Mouse (Mus musculus) megakaryocyte, embryonic 14.5 days (primary cell): ENCODE results near the gene Polr2m. TPM values are rescaled to one million over a fixed set of nuclear protein-coding genes. Genes with fewer than 3 reads are reported as not detected.
"Not testable (repeated sequence)": the region's sequence is repeated elsewhere in the genome, so short reads cannot be mapped to it uniquely, and the experiment has no call there.

ENCODE experiments used
- H3K27me3 ChIP-seq: replicated peaks from 2 replicates; pipeline ENCODE3; 2012; ENCODE audit warnings: inconsistent platforms
- H3K36me3 ChIP-seq: replicated peaks from 2 replicates; pipeline ENCODE3; 2012; ENCODE audit warnings: low read length, inconsistent platforms, mixed read lengths
- H3K4me1 ChIP-seq: 2 replicates; pipeline ENCODE4 v1.6.1; 2012; ENCODE audit warnings: inconsistent platforms
- H3K4me3 ChIP-seq: replicated peaks from 2 replicates; pipeline ENCODE3; 2012; ENCODE audit warnings: moderate library complexity, mild to moderate bottlenecking, inconsistent platforms
- H3K9me3 ChIP-seq: 2 replicates; pipeline ENCODE4 v1.6.1; 2012; ENCODE audit warnings: inconsistent platforms
- FLI1 ChIP-seq: IDR thresholded peaks from 2 replicates; pipeline ENCODE4 v1.6.1; 2012; ENCODE audit warnings: low read length, inconsistent platforms, mixed read lengths
- GATA1 ChIP-seq: IDR thresholded peaks from 3 replicates; pipeline ENCODE4 v1.6.1; 2012; ENCODE audit warnings: mixed read lengths, low read length, inconsistent platforms, borderline replicate concordance
- polyA plus RNA-seq: library from polyadenylated mRNA; stranded (reverse); fragments of >175 nt; gene quantifications from 2 replicates; pipeline ENCODE4 v1.2.3, GENCODE M21; 2012; ENCODE audit warnings: low replicate concordance; ENCODE audit not compliant: insufficient read depth

Polr2m gene
- polyA plus RNA-seq, 1 experiment, result 132 TPM

- Histone ChIP-seq H3K4me3 (no peak overlapping the region), H3K9me3 (0 out of 2 replicates have a peak, but pooled peaks cover 2% of the 10 kb centered on the region), H3K4me1 (no peaks in the 10 kb centered on the region), H3K27me3 (peaks cover 19% of the 10 kb centered on the region), H3K36me3 (no peaks in the 10 kb centered on the region)
- TF ChIP-seq FLI1 (no peak), GATA1 (no peak)
Observed at GRCm38 (mm10) chr9:71498391-71499182, 12.9 kb upstream of the Polr2m start.

DNA sequence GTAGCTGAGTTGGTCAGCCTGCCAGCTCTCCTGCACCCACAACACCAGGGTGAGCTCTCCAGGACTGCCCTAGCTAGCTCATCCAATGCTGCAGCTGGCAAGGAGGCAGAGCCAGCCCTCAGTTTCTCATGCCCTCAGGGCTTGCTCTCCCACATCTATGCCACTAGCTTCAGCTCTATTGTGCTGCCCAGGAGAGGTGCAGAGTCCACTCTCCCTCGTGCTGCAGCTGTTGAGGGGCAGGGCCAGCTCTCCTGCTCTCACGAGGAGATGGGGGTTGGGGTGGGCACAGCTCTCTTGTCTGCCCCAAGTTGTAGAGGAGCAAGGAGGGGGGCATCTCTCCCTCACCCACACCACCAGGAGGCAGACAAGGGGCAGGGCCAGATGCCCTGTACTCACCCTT is 10.9 kb upstream of the Polr2m start:
- TF ChIP-seq FLI1, result no peak
- TF ChIP-seq GATA1, result no peak
- H3K27me3 ChIP-seq, result peaks cover 19% of the 10 kb centered on the region
- H3K4me1 ChIP-seq, result no peaks in the 10 kb centered on the region
- no peaks in the 10 kb centered on the region for H3K36me3 ChIP-seq
- no peak overlapping the region for H3K4me3 ChIP-seq
- no peaks in the 10 kb centered on the region for H3K9me3 ChIP-seq

DNA sequence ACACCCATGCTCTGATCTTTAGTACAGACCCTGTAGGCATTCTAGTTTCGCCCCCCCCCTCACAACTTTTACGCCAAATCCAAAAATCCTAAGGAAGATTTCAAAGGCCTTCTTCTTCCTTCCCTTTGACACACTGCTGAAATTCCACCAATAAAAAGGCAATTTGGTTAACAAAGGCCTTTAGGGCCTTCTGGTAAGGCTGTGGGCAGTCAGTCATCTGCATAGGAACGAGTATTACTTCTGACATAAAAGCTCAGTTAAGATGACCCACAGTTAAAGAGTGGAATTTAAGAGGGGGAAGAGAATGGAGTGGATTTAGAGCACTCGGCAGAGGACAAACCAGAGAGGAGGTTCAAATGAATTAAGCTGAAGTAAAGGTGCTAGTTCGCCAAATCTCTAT is 8.0 kb upstream of the Polr2m start:
- Histone ChIP-seq H3K4me1 (no peaks in the 10 kb centered on the region), H3K4me3 (no peak overlapping the region), H3K36me3 (no peaks in the 10 kb centered on the region), H3K9me3 (no peaks in the 10 kb centered on the region), H3K27me3 (peaks cover 15% of the 10 kb centered on the region)
- no peak for TF ChIP-seq FLI1
- TF ChIP-seq GATA1, result no peak

DNA sequence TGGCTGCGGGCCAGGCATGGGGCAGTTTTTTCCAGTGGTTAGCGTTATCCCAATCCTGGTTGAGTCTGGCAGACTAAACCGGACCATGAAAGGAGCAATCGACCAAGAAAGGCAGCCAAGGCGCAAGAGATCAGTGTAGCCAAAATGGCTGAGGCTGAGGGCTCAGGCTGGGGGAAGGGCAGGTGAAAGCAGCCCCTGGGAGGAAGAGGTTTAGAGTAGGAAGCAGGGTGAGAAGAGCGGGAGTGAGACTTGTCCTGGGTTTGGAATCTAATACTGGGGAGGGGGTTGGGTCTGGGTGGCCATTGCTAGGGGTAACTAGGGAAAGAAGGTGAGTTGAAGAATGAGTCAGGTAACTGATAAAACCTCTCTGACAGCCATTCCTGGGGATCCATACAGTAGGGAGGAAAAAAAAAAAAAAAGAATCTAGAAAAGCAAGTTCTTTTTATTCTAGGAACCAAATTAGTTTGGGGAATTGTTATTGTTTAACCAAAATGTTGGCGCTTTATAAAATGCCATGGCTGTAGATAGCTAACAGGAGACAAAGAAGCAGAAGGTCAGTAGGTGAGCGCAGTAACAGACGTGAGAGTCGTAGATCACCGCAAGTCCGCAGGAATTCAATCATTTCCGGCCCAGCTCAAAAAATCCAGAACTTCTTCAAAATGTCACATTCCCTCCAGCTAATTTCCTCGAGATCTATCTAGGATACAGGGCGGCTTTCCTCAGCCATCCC is 6.7 kb upstream of the Polr2m start:
- Histone ChIP-seq H3K4me3 (no peak overlapping the region), H3K4me1 (no peaks in the 10 kb centered on the region), H3K27me3 (peaks cover 18% of the 10 kb centered on the region), H3K9me3 (no peaks in the 10 kb centered on the region), H3K36me3 (no peaks in the 10 kb centered on the region)
- TF ChIP-seq GATA1, result no peak
- TF ChIP-seq FLI1, result no peak

- no peak overlapping the region for H3K4me3 ChIP-seq
- no peaks in the 10 kb centered on the region for H3K9me3 ChIP-seq
- TF ChIP-seq FLI1 (no peak), GATA1 (no peak)
- H3K27me3 ChIP-seq, result peaks cover 8% of the 10 kb centered on the region
- no peaks in the 10 kb centered on the region for H3K36me3 ChIP-seq
- H3K4me1 ChIP-seq, result no peaks in the 10 kb centered on the region; the same call in 1 of the 2 replicates
Observed at GRCm38 (mm10) chr9:71490076-71490475, 4.3 kb upstream of the Polr2m start.

- TF ChIP-seq FLI1, result no peak
- no peak for TF ChIP-seq GATA1
- H3K9me3 ChIP-seq, result no peaks in the 10 kb centered on the region
Observed at GRCm38 (mm10) chr9:71486127-71486526, 392 bp upstream of the Polr2m start.

GRCm38 (mm10) chr9:71484871-71485474 is 762 bp downstream of the Polr2m start:
- H3K36me3 ChIP-seq, result peaks cover 37% of the 10 kb centered on the region
- peaks cover 3% of the 10 kb centered on the region for H3K27me3 ChIP-seq
- H3K9me3 ChIP-seq, result no peaks in the 10 kb centered on the region
- peaks cover 11% of the 10 kb centered on the region for H3K4me1 ChIP-seq
- no peak for TF ChIP-seq FLI1
- TF ChIP-seq GATA1, result no peak
- peak overlapping the region; percentile 96 for H3K4me3 ChIP-seq

More at GRCm38 (mm10) chr9:71486127-71486526, 392 bp upstream of the Polr2m start:
- peaks cover 25% of the 10 kb centered on the region for H3K36me3 ChIP-seq
- peaks cover 11% of the 10 kb centered on the region for H3K4me1 ChIP-seq
- peaks cover 3% of the 10 kb centered on the region for H3K27me3 ChIP-seq
- H3K4me3 ChIP-seq, result peak overlapping the region; percentile 96

- not testable (repeated sequence) for H3K4me3 ChIP-seq, H3K9me3 ChIP-seq, H3K27me3 ChIP-seq
- Histone ChIP-seq H3K4me1 (peaks cover 11% of the 10 kb centered on the region), H3K36me3 (peaks cover 48% of the 10 kb centered on the region)
Observed at GRCm38 (mm10) chr9:71483872-71484271, 1.9 kb downstream of the Polr2m start.

GRCm38 (mm10) chr9:71480305-71480704 is 5.4 kb downstream of the Polr2m start:
- Histone ChIP-seq H3K36me3 (peaks cover 83% of the 10 kb centered on the region), H3K4me1 (peaks cover 11% of the 10 kb centered on the region)

GRCm38 (mm10) chr9:71479413-71479812 is 6.3 kb downstream of the Polr2m start:
- no peak for TF ChIP-seq GATA1
- TF ChIP-seq FLI1, result no peak
- Histone ChIP-seq H3K27me3 (no peaks in the 10 kb centered on the region), H3K4me3 (no peak overlapping the region), H3K36me3 (peaks cover 90% of the 10 kb centered on the region), H3K9me3 (no peaks in the 10 kb centered on the region), H3K4me1 (peaks cover 11% of the 10 kb centered on the region)

More at GRCm38 (mm10) chr9:71480305-71480704, 5.4 kb downstream of the Polr2m start:
- TF ChIP-seq GATA1 (no peak), FLI1 (no peak)
- no peaks in the 10 kb centered on the region for H3K9me3 ChIP-seq
- H3K4me3 ChIP-seq, result no peak overlapping the region
- no peaks in the 10 kb centered on the region for H3K27me3 ChIP-seq
